Mouse (Mus musculus) cerebellum, adult 11 months (tissue): Measurements from ENCODE around the gene Col6a6.

Experiments used
- DNase-seq: peaks from one replicate; pipeline ENCODE4 v3.0.0; 2022

Gene Col6a6

GRCm38 (mm10) chr9:105735195-105735594 lies 92.8 kb downstream of the Col6a6 start:
- no peak for DNase-seq

DNA sequence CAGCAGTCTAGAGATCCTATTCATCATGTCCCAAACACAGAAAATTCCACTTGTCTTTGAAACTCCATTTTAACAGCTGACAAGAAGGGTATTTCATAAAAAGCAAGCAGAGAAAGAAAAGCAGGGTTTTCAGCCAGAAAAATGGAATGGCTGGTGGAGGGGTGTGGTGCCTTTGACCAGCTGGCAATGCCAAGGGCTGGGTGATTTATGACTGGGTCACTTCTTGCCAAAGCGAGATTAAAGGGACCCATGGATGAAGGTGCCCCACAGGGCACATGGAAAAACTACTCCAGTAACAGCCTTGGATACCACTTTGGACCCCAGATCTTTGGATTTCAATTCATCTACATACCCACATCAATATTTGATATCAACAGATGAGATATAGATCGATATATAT lies 93.3 kb downstream of the Col6a6 start:
- no peak for DNase-seq

GRCm38 (mm10) chr9:105731976-105732375 lies 96.0 kb downstream of the Col6a6 start:
- DNase-seq = no peak

DNA sequence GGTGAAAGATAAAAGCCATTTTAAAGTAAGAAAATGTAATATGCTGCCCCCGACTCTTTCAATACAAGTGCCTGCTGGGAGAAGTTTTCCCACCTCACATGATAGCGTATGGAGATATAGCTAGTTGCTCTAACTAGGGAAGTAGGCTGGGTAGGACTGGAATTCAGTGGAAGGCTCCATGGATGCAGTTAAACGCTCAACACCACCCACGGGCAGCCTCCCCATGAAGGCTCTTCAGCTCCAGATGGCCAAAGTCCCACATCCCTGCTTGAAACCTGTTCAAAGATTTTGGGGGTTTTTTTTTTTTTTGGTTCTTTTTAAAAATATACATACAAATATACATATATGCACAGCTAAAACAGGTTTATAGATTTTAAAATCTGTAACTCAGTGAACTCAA lies 107.5 kb downstream of the Col6a6 start:
- no peak for DNase-seq

DNA sequence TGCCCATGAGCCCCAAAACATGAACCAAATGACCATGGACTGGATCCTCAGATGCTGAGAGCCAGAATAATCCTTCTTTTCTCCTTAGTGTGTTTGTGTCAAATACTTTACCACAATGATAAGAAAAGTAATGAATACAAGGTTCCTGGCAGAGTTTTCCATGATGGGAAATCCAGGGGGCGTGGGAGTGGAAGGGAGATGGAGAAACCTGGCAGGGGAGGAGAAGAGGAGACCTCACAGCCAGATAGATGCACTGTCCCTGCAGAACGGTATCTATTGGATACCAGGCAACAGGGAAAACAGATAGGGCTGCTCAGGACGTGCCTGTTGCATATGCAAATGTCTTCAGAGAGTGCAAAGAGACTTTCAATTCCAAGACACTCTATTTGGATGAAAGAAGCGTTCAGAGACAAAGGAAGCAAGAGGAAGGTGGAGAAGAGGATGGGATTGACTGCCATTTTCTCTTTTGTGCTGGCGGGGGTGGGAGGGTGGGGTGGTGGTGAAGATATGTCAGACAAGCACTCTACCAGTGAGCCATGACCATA lies 108.0 kb downstream of the Col6a6 start:
- DNase-seq = no peak

- DNase-seq = no peak
Measured at GRCm38 (mm10) chr9:105719367-105719766, 108.6 kb downstream of the Col6a6 start.

- DNase-seq = no peak
Measured at GRCm38 (mm10) chr9:105712049-105712448, 115.9 kb downstream of the Col6a6 start.

DNA sequence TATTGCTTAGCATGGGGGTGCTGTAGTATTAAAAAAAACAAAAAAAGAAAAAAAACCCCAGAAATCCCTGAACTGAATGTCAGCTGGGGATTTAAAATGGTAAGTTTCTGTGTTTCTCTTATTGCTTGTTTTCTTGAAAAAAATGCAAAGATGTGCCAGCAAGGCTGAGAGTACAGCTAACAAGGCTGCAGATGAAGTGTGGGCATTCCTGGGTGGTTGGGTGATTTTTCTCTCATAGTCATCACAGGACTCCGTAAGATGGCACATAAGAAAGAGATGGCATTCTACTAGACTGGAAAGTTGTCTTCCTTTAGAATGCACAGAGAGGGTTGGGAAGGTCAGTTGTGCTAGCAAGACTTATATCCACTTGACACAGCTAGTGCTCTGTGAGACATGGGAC lies 122.9 kb downstream of the Col6a6 start:
- DNase-seq = no peak

DNA sequence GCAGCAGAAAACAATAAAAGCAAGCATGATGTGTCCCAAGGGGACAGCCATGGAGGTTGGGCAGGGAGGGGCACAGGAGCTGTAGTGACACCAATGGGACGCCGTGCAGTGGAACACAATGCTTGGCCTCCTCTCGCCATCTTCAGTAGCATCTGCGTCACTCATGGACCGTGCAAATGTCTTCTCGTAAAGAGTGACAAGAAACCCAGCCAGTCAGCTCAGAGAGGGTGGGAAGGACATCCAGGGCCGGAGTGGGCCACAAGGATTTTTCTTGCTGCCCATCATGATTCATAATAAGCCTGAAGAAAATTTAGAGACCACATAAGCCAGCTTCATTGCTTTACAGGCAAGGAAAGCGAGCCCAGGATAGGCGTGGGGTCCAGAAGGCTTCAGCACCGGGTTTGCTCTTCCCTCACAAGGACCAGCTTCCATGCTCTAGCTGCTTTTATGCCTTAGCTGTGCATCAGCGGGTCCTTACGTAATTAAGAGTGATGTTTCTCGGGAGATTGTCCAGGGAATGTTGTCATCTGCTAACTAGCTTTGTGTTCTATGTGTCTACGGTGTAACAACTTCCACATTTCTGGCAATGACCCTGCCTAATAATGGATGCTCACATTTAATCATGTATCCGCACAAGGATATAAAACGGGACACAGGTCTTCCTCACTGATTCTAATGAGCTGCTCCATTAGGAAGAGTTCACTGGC lies 123.6 kb downstream of the Col6a6 start:
- no peak for DNase-seq

DNA sequence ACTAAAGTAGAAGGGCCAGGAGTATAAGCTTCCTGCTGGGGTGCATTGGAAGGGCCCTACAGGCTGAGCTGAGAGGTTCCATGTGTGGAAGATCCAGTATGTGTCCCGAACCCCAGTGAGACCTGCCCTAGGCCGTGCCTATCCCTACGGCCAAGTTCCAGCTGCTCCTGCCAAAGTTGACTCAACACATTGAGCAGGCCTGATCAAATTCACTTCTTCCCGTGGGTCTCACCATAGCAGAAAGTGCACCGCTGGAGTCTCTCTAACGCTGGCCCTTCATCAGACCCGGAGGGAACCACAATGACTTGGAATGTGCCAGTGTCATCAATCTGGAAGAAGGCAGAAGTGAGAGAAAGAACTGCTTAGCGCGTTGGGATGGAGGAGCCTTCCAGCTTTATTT lies 126.0 kb downstream of the Col6a6 start:
- no peak for DNase-seq

- DNase-seq = no peak
Measured at GRCm38 (mm10) chr9:105700702-105701101, 127.3 kb downstream of the Col6a6 start.

- DNase-seq = no peak
Measured at GRCm38 (mm10) chr9:105697764-105698396, 130.1 kb downstream of the Col6a6 start.

- no peak for DNase-seq
Measured at GRCm38 (mm10) chr9:105696818-105697564, 131.0 kb downstream of the Col6a6 start.

DNA sequence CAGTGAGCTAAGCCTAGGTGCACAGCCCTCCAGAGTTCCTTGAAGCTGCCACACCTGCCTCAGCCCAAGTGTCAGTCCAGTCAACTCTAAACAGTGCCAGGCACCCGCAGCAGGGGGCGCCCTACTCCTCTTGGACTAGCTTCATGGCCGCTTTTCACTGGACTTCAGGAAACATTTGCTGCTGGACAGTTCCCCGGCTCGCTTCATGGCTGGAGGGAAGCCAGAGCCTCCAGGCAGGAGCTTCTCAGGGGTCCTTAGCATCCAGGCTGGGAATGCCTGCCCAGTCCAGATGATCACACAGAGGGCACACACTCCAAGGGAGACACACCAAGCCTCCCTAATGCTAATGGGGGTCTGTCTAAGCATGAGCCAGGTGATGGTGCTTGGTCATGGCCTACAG lies 134.1 kb downstream of the Col6a6 start:
- DNase-seq = peak; percentile 32

DNA sequence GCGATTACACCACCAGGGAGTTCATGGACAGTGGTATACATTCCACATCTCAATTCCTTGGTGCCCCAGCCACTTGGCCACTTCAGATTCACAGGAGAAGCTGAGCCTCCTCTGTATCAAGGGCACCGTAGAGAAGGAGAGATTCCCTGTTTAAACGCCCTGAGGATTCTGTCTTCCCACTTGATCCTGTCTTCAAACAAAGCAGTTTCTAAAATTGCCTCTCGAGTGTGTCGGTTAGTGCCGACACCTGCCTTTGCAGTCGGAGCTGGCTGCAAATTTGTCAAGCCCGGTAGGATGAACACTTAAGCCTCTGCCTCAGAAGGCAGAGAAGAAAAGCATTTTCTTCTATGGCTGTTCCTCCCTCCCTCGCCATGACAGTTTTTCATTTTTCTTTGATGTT lies 134.9 kb downstream of the Col6a6 start:
- no peak for DNase-seq

- DNase-seq = no peak
Measured at GRCm38 (mm10) chr9:105692472-105692871, 135.5 kb downstream of the Col6a6 start.

GRCm38 (mm10) chr9:105689485-105689884 lies 138.5 kb downstream of the Col6a6 start:
- DNase-seq = no peak

- no peak for DNase-seq
Measured at GRCm38 (mm10) chr9:105684549-105685165, 143.3 kb downstream of the Col6a6 start.

- DNase-seq = no peak
Measured at GRCm38 (mm10) chr9:105681386-105681785, 146.6 kb downstream of the Col6a6 start.

DNA sequence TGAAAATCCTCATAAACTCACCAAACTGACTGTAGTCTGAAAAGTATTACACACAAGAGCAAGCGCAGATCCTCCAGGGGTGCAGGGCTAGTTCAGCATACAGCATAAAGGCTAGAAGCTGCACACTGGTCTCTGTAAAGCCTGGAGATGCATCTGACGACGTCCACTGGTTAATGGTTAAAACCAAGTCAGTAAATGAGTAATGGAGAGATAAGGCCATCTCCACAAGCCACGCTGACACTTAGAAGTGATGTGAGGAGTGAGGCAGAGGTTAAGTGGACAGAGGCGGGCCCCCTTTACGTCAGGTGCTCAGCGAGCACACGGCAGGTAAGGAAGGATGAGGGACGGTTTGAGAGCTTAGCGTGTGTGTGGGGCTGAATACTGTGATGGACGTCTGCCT lies 152.0 kb downstream of the Col6a6 start:
- DNase-seq = no peak

GRCm38 (mm10) chr9:105672032-105672431 lies 155.9 kb downstream of the Col6a6 start:
- no peak for DNase-seq

- DNase-seq = no peak
Measured at GRCm38 (mm10) chr9:105670916-105671315, 157.0 kb downstream of the Col6a6 start.

DNA sequence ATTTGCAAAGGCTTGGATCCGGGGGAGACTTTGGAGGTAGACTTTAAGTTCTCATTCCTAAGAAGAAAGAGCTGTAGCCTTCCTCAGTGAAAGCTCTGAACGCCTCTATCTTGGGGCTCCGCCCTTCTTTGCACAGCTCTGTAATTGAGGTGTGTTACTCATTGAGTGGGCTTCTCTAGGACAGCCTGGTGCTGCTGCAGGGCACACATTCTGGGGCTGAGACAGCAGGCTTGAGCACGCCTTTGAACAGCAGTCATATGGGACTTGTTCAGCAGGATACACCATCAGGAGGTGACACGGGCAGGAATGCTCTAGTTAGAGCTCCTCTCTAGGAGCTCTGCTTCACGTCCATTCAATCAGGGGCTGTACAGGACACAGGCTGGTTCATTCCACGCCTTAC lies 162.7 kb downstream of the Col6a6 start:
- no peak for DNase-seq
